Mouse (Mus musculus) spleen, postnatal 10 days (tissue): ENCODE measurements around the gene Tas1r3.

ENCODE experiments used
- DNase-seq, 2 experiments: peaks; one replicate each; pipeline ENCODE4 v3.0.0; 2021 to 2022; ENCODE audit warnings: low spot score in 2 of 2

Tas1r3 gene

DNA sequence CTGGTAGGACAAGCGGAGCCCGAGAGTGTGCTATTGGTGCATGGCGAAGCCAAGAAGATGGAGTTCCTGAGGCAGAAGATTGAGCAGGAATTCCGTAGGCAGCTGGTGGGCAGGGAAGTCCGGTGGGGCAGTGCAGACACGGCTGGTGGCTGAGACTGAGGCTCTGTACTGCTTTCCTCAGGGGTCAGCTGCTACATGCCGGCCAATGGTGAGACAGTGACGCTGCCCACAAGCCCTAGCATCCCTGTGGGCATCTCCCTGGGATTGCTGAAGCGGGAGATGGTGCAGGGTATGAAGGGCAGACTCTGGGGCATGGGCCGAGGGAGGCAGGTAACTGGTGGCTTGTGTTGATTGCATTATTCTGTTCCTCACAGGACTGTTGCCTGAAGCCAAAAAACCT, 24.5 kb upstream of the Tas1r3 start:
- peak in 1 of 2 experiments; percentile 10 for DNase-seq

- peak in 1 of 2 experiments; percentile 10 for DNase-seq
These were observed 23.2 kb upstream of the Tas1r3 start for GRCm38 (mm10) chr4:155886330-155886729.

DNA sequence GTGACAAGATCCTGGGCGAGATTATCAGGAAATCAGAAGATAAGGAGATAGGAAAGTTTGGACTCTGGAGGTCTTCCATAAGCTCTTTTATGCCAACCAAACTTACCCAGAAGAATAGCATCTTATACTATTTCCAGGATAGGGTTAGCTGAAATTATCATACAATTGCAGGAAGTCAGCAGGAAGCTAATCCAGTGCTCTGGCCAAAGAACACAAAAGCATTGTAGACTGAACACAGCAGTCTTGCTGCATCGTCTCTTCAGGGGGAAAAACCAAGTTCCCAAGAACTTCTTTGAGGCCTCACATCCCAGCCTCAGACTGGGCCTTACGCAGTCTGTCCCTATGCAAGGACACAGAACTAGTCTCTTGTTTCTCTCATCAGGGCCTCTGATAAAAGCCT, 20.4 kb upstream of the Tas1r3 start:
- no peak for DNase-seq

DNA sequence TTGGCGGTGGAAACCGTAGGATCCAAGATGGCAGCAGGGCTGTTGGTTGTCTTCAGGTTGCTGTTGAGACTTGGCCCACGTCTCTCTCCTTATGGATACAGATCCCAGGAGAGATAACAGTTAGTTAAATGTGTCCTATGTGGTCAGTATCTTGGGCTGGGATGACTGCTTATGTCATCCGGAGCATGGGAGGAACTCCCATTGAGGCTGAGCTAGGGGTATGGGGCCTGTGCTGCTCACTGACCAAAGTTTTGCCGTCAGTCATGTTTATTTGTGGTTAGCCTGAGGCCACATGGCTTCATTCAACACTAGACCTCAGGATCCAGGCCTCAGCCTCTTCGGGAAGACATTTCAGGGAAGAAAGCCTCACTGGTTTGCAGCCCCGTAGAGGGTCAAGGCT, 8.2 kb upstream of the Tas1r3 start:
- DNase-seq = peak in 1 of 2 experiments; percentile 10

DNA sequence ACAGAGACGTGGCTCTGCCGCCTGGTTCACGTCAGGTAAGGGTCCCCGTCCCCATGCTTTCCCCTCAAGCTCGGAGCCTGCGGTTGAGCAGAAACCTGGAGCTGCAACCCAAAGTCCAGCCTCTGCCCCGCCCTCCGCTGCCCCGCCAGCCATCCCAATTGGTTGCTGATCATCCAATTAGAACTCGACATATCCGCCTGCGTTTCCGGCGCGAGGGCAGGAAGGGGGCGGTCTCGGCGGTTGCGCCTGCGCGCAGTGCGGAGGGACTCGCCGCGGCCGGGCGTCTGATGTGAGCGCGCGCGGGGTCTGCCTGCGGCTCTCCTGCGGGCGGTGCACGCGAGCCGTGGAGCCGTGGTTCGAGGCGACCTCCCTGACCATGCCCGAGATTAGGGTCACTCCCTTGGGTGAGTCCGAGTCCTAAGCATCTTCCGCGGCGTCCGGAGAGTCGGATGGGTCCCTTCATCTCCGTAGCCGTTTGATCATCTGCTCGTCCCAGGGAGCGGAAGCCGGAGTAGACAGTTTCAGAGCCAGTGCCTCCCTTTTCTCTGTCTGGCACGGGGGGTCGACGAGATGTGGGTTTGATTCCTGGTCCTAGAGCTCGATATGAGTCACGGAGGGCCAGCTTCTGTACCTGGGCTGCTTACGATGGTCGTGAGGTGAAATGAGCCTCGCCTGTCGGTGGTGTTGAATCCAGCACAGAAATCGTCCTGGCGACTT, 6.3 kb upstream of the Tas1r3 start, which contains the start of the genes Cptp and Ints11:
Cptp (minus strand) TSS at position 124 of the 717 bp plus-strand sequence.
Ints11 (plus strand) TSS at position 230 of the 717 bp plus-strand sequence.
- peak; percentile 92 to 97 for DNase-seq

DNA sequence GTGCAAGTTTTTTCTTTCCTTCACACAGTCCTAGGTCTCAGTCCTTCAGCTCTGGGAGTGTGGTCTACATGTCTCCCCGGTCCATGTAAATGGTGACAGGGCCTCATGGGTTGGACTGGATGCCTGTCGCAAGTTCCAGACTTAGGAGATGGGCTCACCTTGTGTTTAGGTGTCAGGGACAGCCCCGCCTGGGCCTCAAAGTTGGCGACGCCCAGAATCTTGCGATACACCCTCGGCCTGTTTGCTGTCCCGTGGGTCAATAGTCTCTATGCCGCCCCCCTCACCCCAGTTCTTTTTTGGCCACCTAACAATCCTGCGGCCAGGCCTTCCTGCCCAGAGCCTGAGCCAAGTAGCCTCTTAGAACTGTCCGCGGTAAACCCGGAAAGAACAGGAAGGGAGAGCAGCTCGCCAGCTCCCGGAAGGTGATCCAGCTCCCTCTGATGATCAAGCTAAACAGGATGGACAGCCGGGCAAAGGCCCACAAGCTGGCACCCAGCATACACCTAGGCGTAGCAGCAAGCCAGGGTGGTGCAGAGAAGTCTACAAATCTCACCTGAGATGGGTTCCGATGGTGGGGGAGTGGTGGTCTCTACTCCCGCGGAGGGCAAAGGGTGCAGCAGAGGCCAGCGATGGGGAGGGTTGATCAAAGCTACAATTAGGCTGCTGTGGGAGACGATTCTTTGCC, 5.6 kb upstream of the Tas1r3 start:
- DNase-seq = peak in 1 of 2 experiments; percentile 51

GRCm38 (mm10) chr4:155861787-155862186, 1.4 kb downstream of the Tas1r3 start:
- DNase-seq = peak in 1 of 2 experiments; percentile 16

- peak in 1 of 2 experiments; percentile 58 for DNase-seq
These were observed 3.8 kb downstream of the Tas1r3 start for GRCm38 (mm10) chr4:155859318-155859717.

- DNase-seq = no peak
These were observed 6.3 kb downstream of the Tas1r3 start for GRCm38 (mm10) chr4:155856881-155857280.

GRCm38 (mm10) chr4:155856071-155856470, 7.1 kb downstream of the Tas1r3 start:
- peak in 1 of 2 experiments; percentile 18 for DNase-seq

DNA sequence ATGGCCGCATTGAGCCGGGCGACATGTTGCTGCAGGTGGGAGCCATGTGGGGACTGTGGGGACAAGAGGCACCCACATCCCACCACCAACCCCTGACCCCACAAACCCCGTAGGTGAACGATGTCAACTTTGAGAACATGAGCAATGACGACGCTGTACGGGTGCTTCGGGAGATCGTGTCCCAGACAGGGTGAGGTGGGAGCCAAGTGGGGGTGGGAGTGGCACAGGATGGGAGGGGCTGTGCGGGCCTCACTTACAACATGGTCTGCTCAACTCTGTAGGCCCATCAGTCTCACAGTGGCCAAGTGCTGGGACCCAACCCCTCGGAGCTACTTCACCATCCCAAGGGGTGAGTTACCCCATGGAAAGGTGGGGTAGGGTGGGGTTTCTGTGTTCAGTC, 8.2 kb downstream of the Tas1r3 start:
- DNase-seq = no peak

GRCm38 (mm10) chr4:155853421-155853820, 9.7 kb downstream of the Tas1r3 start:
- DNase-seq = no peak

- DNase-seq = no peak
These were observed 11.2 kb downstream of the Tas1r3 start for GRCm38 (mm10) chr4:155851951-155852411.

- DNase-seq = no peak
These were observed 11.8 kb downstream of the Tas1r3 start for GRCm38 (mm10) chr4:155851368-155851767.

DNA sequence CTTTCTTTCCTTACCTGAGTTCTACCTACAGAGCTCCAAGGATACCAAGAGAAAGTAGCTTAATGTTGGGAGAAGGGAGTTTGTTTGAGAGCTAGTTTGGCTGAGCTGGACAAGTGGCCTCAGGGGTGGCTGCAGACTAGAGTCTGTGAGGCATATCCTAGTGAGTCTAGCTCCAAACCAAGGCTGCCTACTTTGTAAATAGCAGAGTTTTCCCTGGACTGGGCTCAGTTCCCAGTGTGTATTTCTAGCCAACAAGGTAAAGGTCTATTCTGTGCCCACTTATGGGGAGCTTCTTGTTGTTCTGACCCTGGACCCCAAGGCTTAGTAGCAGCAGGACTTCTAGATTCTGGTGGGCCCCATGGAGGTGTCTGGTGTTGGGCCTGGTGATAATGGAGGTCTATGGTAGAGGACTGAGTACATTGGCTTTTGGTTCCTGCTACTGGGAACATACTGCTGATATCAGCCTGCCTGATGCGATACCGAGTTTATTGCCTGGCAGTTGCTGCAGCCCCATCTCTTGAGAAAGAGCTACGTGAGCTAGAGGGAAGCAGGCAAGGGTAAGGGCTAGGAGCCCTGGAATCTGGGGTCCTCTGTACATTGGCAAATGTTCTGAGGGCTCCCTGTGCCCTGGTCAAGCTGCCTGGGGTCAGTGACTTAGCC, 13.2 kb downstream of the Tas1r3 start:
- DNase-seq = no peak

DNA sequence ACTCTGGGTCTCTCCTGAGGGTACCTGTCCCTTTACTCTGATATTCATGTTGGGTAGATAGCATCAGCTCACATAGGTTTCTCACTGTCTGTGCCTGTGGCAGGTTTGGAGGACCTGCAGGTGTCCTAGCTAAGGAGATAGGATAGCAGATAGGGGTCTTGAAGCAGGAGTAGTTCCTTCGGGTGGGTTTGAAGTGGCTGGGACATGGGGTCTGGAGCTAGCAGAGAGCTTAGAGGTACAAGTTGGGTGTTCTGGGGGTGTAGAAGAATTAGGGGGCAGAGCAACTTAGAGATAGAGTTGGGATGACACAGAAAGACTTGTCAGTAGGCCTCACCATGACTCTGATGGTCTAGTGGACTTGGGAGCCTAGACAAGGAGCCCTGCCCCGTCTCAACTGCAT, 13.8 kb downstream of the Tas1r3 start:
- DNase-seq = no peak

DNA sequence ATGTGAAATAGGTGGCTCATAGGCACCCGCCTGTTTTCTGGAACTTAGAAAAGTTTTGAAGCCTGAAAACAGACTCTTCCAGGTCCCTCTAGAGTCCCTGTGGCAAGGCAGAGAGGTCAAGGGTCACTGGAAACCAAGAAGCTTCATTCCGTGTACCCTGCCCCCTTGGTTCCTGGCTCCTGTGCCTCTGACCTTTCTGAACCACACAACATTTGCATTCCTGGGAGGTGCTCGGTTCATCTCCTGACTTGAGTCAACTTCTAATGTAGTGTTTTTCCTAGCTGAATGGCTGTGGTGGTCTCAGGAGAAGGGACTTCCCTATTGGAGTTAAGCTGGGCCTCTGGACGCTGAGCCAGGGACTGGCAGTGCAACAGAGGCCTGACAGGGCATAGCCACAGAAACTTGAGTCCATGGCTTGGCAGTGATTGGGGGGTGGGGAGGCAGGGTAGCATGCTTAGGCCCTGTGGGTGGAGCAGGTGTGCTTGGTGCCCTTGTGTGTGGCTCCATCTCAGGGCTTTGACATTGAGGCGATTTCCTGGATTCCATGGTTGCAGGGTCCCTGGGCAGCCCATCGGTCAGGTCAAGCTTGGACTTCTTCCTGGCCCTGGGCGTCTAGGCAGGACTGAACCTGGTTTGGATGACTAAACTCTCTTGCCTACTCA, 14.6 kb downstream of the Tas1r3 start:
- peak in 1 of 2 experiments; percentile 26 for DNase-seq

DNA sequence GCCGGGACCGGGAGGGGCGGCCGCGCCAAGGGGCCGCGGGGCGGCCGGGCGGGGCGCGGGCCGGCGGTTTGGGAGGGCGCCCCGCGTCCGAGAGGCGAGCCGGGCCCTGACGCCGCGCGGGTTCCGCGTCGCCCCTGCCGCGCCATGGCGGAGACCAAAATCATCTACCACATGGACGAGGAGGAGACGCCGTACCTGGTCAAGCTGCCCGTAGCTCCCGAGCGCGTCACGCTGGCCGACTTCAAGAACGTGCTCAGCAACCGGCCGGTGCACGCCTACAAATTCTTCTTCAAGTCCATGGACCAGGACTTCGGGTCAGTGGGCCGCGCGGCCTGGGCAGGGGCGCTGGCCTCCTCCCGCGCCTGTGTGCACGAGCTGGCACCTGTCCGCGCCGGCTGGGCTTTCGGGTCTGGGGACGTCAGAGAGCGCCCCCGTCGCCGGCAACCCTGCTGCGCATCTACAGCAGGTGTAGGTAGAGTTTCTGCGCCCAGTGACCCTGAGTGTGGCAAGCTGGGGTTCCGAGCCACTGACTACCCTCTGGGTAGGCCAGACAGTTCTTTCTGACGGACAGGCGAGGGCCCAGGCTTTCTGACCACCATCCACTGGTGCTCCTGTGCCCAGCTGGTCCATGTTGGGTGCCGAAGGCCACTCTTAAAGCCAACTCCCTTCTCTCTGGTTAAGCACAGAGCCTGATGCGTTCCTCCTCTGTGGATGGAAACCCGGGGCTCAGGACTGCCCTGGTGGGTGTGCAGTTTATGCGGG, 15.4 kb downstream of the Tas1r3 start:
- DNase-seq = peak in 1 of 2 experiments; percentile 63

DNA sequence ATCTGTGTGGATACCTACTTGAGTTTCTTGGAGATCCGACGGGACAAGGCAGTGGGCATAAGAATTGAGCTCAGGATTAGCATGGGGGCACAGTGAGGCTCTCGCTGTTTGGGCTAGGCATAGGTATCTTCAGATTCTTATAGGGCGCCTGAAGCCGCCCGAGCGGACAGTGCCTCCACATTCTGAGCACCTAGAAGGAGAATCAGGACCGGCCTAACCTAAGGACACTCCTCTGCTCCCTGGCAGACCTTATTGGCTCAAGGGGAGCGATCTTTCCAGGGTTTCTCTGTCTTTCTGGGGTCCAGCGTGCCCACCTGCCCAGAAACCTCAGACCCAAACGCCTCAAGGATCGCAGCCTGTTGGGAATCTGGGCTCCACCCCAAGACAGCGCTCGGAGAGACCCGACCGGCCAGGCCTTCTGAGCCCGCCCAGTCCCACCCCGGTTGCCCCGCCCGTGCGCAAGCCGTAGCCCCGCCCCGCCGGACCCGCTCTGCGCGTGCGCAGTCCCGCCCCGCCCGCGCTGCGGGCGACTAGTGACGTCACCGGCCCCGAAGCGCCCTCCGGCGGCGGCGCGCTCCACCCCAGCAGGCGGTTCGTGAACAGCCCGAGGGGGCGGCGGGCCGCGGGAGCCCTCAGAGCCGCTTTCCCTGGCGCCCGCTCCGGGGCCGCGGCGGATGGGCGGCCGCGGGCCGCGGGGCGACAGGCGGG, 16.1 kb downstream of the Tas1r3 start, which contains the start of gene Dvl1:
Dvl1 (plus strand) TSS at position 532 of the 708 bp plus-strand sequence.
- DNase-seq = peak; percentile 97 to 99

- no peak for DNase-seq
These were observed 19.9 kb downstream of the Tas1r3 start for GRCm38 (mm10) chr4:155843231-155843630.
